Mouse (Mus musculus) spleen, adult 2 months (tissue): ENCODE results near the gene Zfp318. TPM values are rescaled to one million over a fixed set of nuclear protein-coding genes. Genes with fewer than 3 reads are reported as not detected.
A peak's percentile ranks its signal among the peaks of the same experiment; 100 is the strongest.

ENCODE experiments used
- DNase-seq, 2 experiments: peaks; one replicate each; pipeline versions ENCODE4 v3.0.0 to v3.0.0-alpha.2; 2012 to 2021; ENCODE audit warnings: low spot score in 2 of 2, low read depth in 1 of 2
- H3K27ac ChIP-seq: fragments of 200-500 bp; 2 replicates; pipeline ENCODE4 v1.5.1; 2012; ENCODE audit warnings: low read length, inconsistent platforms; ENCODE audit not compliant: insufficient read depth
- H3K27me3 ChIP-seq: fragments of 200-500 bp; 2 replicates; pipeline ENCODE4 v1.6.1; 2012; ENCODE audit warnings: mild to moderate bottlenecking, moderate library complexity, low read length, inconsistent platforms; ENCODE audit not compliant: control insufficient read depth, insufficient read depth
- H3K36me3 ChIP-seq: fragments of 200-500 bp; 2 replicates; pipeline ENCODE4 v1.6.1; 2012; ENCODE audit warnings: mild to moderate bottlenecking, low read length, inconsistent platforms; ENCODE audit not compliant: control insufficient read depth, insufficient read depth
- H3K4me1 ChIP-seq: fragments of 200-500 bp; 2 replicates; pipeline ENCODE4 v1.6.1; 2011; ENCODE audit warnings: inconsistent platforms; ENCODE audit not compliant: control insufficient read depth, insufficient read depth, insufficient read length
- H3K4me3 ChIP-seq: fragments of 200-500 bp; 2 replicates; pipeline ENCODE4 v1.5.1; 2011; ENCODE audit warnings: mild to moderate bottlenecking, inconsistent platforms; ENCODE audit not compliant: insufficient read depth, insufficient read length; ENCODE audit errors: extremely low read depth
- CTCF ChIP-seq: fragments of 200-500 bp; IDR thresholded peaks from 2 replicates; pipeline ENCODE4 v1.5.1; 2011; ENCODE audit warnings: mild to moderate bottlenecking, inconsistent platforms; ENCODE audit not compliant: insufficient read depth, insufficient read length, insufficient replicate concordance; ENCODE audit errors: extremely low read depth
- POLR2A ChIP-seq: fragments of 200-500 bp; IDR thresholded peaks from 2 replicates; pipeline ENCODE4 v1.6.1; 2011; ENCODE audit warnings: low read depth, low read length, inconsistent platforms
- WGBS: fragments of 180-500 bp; shearing (Covaris S2); methylation state at CpG from one replicate; pipeline ENCODE4 v1.1.7; 2018; 5-methylcytosine and 5-hydroxymethylcytosine counted together
- polyA plus RNA-seq: library from polyadenylated mRNA; depleted of rRNA; stranded (reverse); fragments of >200 nt; gene quantifications from 2 replicates; pipeline ENCODE4 v1.2.3, GENCODE M21; 2012; rRNA removed

The Zfp318 gene
- polyA plus RNA-seq, result 37.6 and 55.4 TPM in 2 replicates

DNA sequence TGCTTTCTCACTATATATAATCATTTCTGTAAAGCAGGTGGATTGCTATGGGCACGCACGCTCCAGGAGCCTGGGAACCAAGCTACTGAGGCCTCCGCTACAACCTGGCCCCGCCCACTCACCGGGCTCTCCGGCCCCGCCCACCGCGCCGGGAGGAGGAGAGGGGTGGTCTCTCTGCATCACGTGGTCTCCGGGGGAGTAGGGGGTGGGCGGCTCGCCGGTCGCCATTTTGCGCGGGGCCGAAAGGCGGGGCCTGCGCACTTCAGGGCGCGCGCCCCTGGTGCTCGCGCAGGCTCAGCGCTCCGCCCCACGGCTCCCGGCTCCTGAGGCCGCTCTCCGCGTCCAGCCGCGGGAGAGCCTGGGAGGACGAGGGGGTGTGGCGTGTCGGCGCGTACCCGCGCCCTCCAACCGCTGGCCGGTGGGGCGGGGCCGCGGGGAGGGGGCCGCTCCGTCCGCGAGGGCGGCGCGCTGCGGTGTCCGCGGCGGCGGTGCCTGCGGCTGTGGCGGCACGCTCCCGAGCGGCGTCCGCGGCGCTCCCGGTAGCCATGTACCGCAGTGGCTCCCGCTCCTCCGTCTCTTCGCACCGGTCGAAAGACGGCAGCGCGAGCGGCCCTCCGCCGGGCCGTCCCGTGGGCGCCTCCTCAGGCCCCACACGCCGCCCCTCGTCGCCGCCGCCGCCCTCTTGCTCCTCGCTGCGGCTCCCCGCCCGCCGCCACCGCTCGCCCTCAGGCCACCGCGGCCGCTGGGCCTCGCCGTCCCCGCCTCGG is at the start of gene Zfp318:
Zfp318 (plus strand) TSS at position 438 of the 767 bp plus-strand sequence.
- H3K27ac ChIP-seq, result peak within 1 kb of the TSS; percentile 91
- peak within 1 kb of the TSS; percentile 78 for H3K4me3 ChIP-seq
- peaks cover 3% of the 10 kb centered on the region; the same call in 1 of the 2 replicates for H3K36me3 ChIP-seq
- H3K4me1 ChIP-seq, result peaks cover 23% of the 10 kb centered on the region
- no peaks in the 10 kb centered on the region for H3K27me3 ChIP-seq
- peak; percentile 81 to 99 for DNase-seq
- WGBS, result under 1% methylated on average over 93 of the region's 105 CpGs
- no peak for TF ChIP-seq CTCF
- TF ChIP-seq POLR2A, result peak; percentile 52

DNA sequence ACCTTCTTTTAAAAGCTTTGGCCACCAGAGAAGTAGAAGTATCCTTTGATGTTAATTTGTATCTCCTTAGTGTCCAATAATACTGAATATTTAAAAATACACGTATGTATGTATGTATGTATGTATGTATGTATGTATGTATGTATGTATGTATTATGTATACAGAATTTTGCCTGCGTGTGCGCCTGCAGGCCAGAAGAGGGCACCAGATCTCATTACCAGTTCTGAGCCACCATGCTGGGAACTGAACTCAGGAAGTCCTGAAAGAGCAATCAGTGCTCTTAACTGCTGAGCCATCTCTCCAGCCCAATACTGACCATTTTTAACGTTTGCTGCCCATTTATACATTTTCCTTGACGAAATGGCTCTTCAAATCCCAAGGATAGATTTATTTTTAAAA is 47.1 kb upstream of the Zfp318 start:
- Histone ChIP-seq H3K27me3 (no peaks in the 10 kb centered on the region), H3K4me3 (no peak overlapping the region), H3K4me1 (peaks cover 2% of the 10 kb centered on the region; the same call in 1 of the 2 replicates), H3K27ac (no peak overlapping the region), H3K36me3 (no peaks in the 10 kb centered on the region)
- no peak for TF ChIP-seq POLR2A
- TF ChIP-seq CTCF, result no peak; the same call in 1 of the 2 replicates
- DNase-seq, result no peak
- 46% methylated on average over 5 of the region's 5 CpGs for WGBS

DNA sequence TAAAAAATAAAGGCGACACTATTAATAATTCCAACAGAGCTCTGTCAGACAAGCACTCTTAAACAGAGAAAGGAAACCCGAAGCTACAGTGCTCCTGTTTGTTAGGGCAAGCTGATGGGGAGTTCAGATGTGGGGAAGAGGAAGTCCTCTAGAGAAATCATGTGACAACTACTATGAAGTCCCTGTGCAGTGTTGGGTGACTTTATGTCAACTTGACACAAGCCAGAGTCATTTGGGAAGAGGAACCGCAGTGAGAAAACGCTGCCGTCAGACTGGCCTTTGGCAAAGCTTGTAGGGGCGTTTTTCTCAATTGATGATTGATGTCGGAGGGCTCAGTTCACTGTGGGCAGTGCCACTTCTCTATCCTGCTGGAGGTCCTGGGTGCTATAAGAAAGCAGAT is 42.3 kb upstream of the Zfp318 start:
- TF ChIP-seq POLR2A (no peak), CTCF (no peak)
- Histone ChIP-seq H3K36me3 (no peaks in the 10 kb centered on the region), H3K4me3 (no peak overlapping the region), H3K4me1 (peaks cover 4% of the 10 kb centered on the region; the same call in 1 of the 2 replicates), H3K27me3 (no peaks in the 10 kb centered on the region), H3K27ac (peak overlapping the region; percentile 57; the same call in 1 of the 2 replicates)
- whole genome bisulfite sequencing, result 13% methylated on average over 7 of the region's 7 CpGs
- peak; percentile 29 to 54 for DNase-seq

DNA sequence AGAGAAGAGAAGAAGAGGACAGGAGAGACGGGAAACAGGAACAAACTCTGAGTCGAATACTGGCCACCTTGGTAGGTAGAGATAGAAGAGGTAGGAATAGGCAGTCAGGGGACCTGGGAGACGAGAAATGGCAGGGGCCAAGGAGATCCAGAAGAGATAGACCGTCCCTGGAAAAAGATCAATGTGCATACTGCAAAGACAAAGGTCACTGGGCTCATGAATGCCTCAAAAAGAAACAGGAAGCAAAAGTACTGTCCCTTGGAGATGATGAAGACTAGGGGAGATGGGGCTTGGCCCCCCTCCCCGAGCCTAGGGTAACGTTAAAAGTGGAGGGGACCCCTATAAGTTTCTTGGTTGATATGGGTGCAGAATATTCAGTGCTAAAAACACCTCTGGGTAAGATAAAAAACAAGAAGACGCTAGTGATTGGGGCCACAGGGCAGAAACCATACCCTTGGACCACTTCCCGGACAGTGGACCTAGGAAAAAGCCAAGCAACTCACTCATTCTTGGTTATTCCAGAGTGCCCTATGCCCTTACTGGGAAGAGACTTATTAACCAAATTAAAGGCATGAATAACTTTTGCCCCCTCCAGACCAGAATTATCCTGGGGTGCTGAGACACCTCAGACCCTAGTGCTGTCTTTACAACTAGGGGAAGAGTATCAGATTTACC is 32.4 kb upstream of the Zfp318 start:
- no peak overlapping the region for H3K4me3 ChIP-seq
- no peaks in the 10 kb centered on the region for H3K27me3 ChIP-seq
- no peak for DNase-seq
- no peaks in the 10 kb centered on the region for H3K36me3 ChIP-seq
- 85% methylated on average over 8 of the region's 8 CpGs for WGBS
- TF ChIP-seq POLR2A (no peak), CTCF (no peak)
- H3K27ac ChIP-seq, result no peak overlapping the region
- H3K4me1 ChIP-seq, result no peaks in the 10 kb centered on the region

DNA sequence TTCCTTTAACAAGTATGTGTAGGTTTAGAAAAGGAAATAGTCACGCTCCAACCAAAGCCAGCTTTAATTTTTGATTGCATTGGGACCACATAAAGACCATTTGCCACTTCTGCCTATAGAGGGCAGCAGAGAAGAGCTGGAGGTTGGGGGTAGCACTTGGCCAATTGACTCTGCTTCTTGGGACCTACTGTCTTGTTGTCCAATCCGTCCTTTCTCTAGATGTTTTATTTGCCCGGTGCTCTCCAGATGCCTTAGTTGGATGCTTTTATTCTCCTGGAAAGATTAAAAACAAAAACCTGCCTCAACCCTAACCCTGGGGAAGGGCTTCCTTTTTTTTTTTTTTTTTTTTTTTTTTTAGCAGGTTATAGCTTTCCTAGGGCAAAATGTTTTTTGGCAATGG is 11.7 kb upstream of the Zfp318 start:
- peak; percentile 52 to 64 for DNase-seq
- no peak overlapping the region for H3K27ac ChIP-seq
- 44% methylated on average over 3 of the region's 3 CpGs for WGBS
- H3K27me3 ChIP-seq, result no peaks in the 10 kb centered on the region
- H3K4me1 ChIP-seq, result no peaks in the 10 kb centered on the region; the same call in 1 of the 2 replicates
- H3K4me3 ChIP-seq, result no peak overlapping the region
- TF ChIP-seq CTCF (peak; percentile 53; the same call in 1 of the 2 replicates), POLR2A (no peak)
- H3K36me3 ChIP-seq, result no peaks in the 10 kb centered on the region

DNA sequence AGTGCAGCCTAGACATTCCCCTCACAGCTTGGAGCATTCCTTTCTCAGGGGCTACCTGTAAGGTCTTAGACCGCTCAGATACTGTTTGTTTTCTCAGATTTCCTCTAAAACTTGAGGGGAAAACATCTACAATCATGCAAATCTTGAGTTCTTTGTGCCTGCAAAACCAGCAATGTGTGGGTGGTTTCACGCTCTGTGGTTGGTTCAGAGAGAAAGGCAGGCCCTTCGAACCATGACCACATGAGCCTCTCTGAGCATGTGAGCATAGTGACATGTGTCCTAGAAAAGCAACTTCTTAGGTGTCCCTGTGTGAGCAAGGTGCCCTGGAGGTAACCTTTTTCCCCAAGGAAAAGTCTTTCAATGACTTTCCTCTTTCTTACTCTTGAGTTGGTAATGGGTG is 5.0 kb upstream of the Zfp318 start:
- H3K27ac ChIP-seq, result peak overlapping the region; percentile 89

More for the DNA sequence above, 5.0 kb upstream of the Zfp318 start:
- Histone ChIP-seq H3K4me3 (no peak overlapping the region), H3K27me3 (no peaks in the 10 kb centered on the region), H3K36me3 (no peaks in the 10 kb centered on the region), H3K4me1 (peaks cover 26% of the 10 kb centered on the region)
- TF ChIP-seq CTCF (no peak), POLR2A (no peak)
- peak; percentile 68 to 72 for DNase-seq
- WGBS, result 26% methylated on average over 3 of the region's 3 CpGs
